Mouse (Mus musculus) heart, postnatal 0 days (tissue): ENCODE data around the gene Tbx4.

Experiments
- CTCF ChIP-seq: IDR thresholded peaks from 2 replicates; pipeline ENCODE4 v1.5.1; 2016; ENCODE audit warnings: antibody characterized with exemption, control low read depth, low read depth
- EP300 ChIP-seq: IDR thresholded peaks from 2 replicates; pipeline ENCODE4 v1.6.1; 2016; ENCODE audit warnings: antibody characterized with exemption, low read depth

DNA sequence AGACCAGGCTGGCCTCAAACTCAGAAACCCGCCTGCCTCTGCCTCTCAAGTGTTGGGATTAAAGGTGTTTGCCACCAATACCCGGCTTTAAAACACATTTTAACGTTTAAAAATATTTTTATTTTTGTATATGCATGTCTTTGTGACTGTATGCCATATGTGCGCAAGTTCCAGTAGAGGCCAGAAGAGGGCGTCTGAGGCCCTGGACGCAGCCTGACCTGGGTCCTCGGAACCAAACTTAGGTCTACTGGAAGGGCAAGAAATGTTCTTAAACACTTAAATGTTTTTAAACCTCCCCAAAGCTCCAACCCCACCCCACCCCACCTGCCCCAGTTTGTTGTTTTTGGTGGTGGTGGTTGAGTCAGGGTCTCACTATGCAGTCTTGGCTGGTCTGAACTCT, 21.9 kb upstream of the Tbx4 start:
- peak; percentile 27 for TF ChIP-seq CTCF
- no peak for TF ChIP-seq EP300
